Mouse (Mus musculus): ENCODE measurements at regions not wholly inside any gene's neighbourhood (a gene's known extent, or its start where the extent isn't known, plus 50 kb on each side); places are given as distances from the start of the nearest gene placed in this dataset.

GRCm38 (mm10) chr11:31748275-31748815, 76.7 kb upstream of the Bod1 start:
- Histone ChIP-seq H3K4me3 (no peak overlapping the region), H3K79me2 (ENCODE audit: control insufficient read depth, insufficient read depth) (no peaks in the 10 kb centered on the region), H3K27me3 (ENCODE audit: control insufficient read depth, insufficient read depth, insufficient read length) (no peaks in the 10 kb centered on the region), H3K4me2 (ENCODE audit: low read depth) (no peak overlapping the region), H3K36me3 (ENCODE audit: control insufficient read depth, insufficient read depth) (no peaks in the 10 kb centered on the region), H3ac (ENCODE audit: control insufficient read depth, insufficient read length) (no peak overlapping the region)
- TF ChIP-seq POLR2AphosphoS2 (IDR thresholded peaks at IDR 0.05; ENCODE audit: insufficient read length, low read depth) = no peak
- TF ChIP-seq REST (IDR thresholded peaks at IDR 0.05; ENCODE audit: insufficient read depth, insufficient read length) = no peak
- no peak for TF ChIP-seq E2F4 (IDR thresholded peaks at IDR 0.05; ENCODE audit: insufficient read depth)
- TF ChIP-seq POLR2A (IDR thresholded peaks at IDR 0.05; ENCODE audit: insufficient read length, low read depth) = no peak
- TF ChIP-seq TCF3 (IDR thresholded peaks at IDR 0.05; ENCODE audit: insufficient read length, low read depth) = no peak
- TF ChIP-seq SRF (IDR thresholded peaks at IDR 0.05; ENCODE audit: control insufficient read depth, insufficient read length, low read depth) = no peak
- no peak for TF ChIP-seq MYOG (IDR thresholded peaks at IDR 0.05; ENCODE audit: control insufficient read depth in 1 of 3, insufficient read depth in 1 of 3, insufficient read length in 2 of 3, low read depth in 2 of 3)
- no peak for TF ChIP-seq TCF12 (IDR thresholded peaks at IDR 0.05; ENCODE audit: insufficient read depth, poor library complexity, severe bottlenecking)
- TF ChIP-seq USF1 (IDR thresholded peaks at IDR 0.05; ENCODE audit: low read depth) = no peak
- no peak for TF ChIP-seq MAX (IDR thresholded peaks at IDR 0.05; ENCODE audit: low read depth)
- no peak for TF ChIP-seq CEBPB (IDR thresholded peaks at IDR 0.05; ENCODE audit: insufficient read depth, poor library complexity, severe bottlenecking)
- no peak for TF ChIP-seq MYOD1 (IDR thresholded peaks at IDR 0.05; ENCODE audit: control insufficient read depth in 1 of 3, insufficient read length in 2 of 3, low read depth in 2 of 3)

GRCm38 (mm10) chr11:31751274-31751673, 79.6 kb upstream of the Bod1 start:
- Histone ChIP-seq H3K4me2 (ENCODE audit: low read depth) (no peak overlapping the region), H3K36me3 (ENCODE audit: control insufficient read depth, insufficient read depth) (no peaks in the 10 kb centered on the region), H3ac (ENCODE audit: control insufficient read depth, insufficient read length) (no peak overlapping the region), H3K79me2 (ENCODE audit: control insufficient read depth, insufficient read depth) (no peaks in the 10 kb centered on the region), H3K27me3 (ENCODE audit: control insufficient read depth, insufficient read depth, insufficient read length) (no peaks in the 10 kb centered on the region), H3K4me3 (no peak overlapping the region)
- TF ChIP-seq POLR2AphosphoS2 (IDR thresholded peaks at IDR 0.05; ENCODE audit: insufficient read length, low read depth) (no peak), E2F4 (IDR thresholded peaks at IDR 0.05; ENCODE audit: insufficient read depth) (no peak), MYOD1 (IDR thresholded peaks at IDR 0.05; ENCODE audit: control insufficient read depth in 1 of 3, insufficient read length in 2 of 3, low read depth in 2 of 3) (no peak), TCF12 (IDR thresholded peaks at IDR 0.05; ENCODE audit: insufficient read depth, poor library complexity, severe bottlenecking) (no peak), REST (IDR thresholded peaks at IDR 0.05; ENCODE audit: insufficient read depth, insufficient read length) (no peak), MAX (IDR thresholded peaks at IDR 0.05; ENCODE audit: low read depth) (no peak), MYOG (IDR thresholded peaks at IDR 0.05; ENCODE audit: control insufficient read depth in 1 of 3, insufficient read depth in 1 of 3, insufficient read length in 2 of 3, low read depth in 2 of 3) (no peak), POLR2A (IDR thresholded peaks at IDR 0.05; ENCODE audit: insufficient read length, low read depth) (no peak), USF1 (IDR thresholded peaks at IDR 0.05; ENCODE audit: low read depth) (no peak), CEBPB (IDR thresholded peaks at IDR 0.05; ENCODE audit: insufficient read depth, poor library complexity, severe bottlenecking) (no peak), SRF (IDR thresholded peaks at IDR 0.05; ENCODE audit: control insufficient read depth, insufficient read length, low read depth) (no peak), TCF3 (IDR thresholded peaks at IDR 0.05; ENCODE audit: insufficient read length, low read depth) (no peak)

DNA sequence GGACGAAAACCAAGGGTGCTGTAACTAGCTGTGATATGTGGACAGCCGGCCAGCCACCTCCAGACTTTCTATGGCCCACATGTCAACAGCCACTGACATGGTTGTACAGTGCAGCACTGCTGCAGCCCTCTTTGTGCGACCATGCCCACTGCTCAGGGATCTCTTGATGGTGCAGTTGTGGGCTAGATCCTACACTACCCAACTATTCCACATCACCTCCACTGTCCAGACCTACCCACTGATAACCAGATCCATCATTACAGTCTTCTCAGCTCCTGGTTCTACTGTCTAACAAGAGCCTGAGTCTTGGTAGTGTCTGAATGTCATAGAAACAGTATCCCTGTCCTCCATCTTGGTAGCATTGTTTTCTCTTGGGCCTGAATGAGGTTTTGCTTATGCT, 81.5 kb upstream of the Bod1 start:
- Histone ChIP-seq H3K79me2 (ENCODE audit: control insufficient read depth, insufficient read depth) (no peaks in the 10 kb centered on the region), H3K4me3 (no peak overlapping the region), H3ac (ENCODE audit: control insufficient read depth, insufficient read length) (no peak overlapping the region), H3K36me3 (ENCODE audit: control insufficient read depth, insufficient read depth) (no peaks in the 10 kb centered on the region), H3K4me2 (ENCODE audit: low read depth) (no peak overlapping the region), H3K27me3 (ENCODE audit: control insufficient read depth, insufficient read depth, insufficient read length) (no peaks in the 10 kb centered on the region)
- TF ChIP-seq CEBPB (IDR thresholded peaks at IDR 0.05; ENCODE audit: insufficient read depth, poor library complexity, severe bottlenecking) = no peak
- no peak for TF ChIP-seq MYOD1 (IDR thresholded peaks at IDR 0.05; ENCODE audit: control insufficient read depth in 1 of 3, insufficient read length in 2 of 3, low read depth in 2 of 3)
- TF ChIP-seq REST (IDR thresholded peaks at IDR 0.05; ENCODE audit: insufficient read depth, insufficient read length) = no peak
- TF ChIP-seq TCF3 (IDR thresholded peaks at IDR 0.05; ENCODE audit: insufficient read length, low read depth) = no peak
- TF ChIP-seq E2F4 (IDR thresholded peaks at IDR 0.05; ENCODE audit: insufficient read depth) = no peak
- no peak for TF ChIP-seq USF1 (IDR thresholded peaks at IDR 0.05; ENCODE audit: low read depth)
- no peak for TF ChIP-seq POLR2AphosphoS2 (IDR thresholded peaks at IDR 0.05; ENCODE audit: insufficient read length, low read depth)
- TF ChIP-seq TCF12 (IDR thresholded peaks at IDR 0.05; ENCODE audit: insufficient read depth, poor library complexity, severe bottlenecking) = no peak
- no peak for TF ChIP-seq MAX (IDR thresholded peaks at IDR 0.05; ENCODE audit: low read depth)

DNA sequence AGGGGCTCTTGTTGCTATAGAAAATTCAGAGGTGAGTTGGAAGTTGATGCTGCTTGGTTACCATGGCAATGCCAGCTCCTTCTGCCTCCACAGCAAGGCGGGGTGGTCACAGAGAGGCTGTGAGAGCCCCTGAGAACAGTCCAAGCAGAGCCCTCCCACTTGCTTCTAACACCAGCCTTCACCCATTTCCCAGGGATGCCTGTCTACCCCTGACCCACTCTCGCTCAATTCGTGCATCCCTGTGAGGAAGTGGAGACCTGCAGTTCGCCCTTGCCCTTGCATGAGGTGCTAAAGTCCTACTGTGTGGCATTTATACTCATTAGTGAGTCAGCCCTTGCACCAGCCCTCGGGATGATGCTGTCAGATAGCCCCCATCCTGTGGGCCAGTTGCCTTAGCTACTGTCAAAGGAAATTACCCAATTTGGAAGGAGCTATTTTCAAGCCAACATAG, 82.1 kb upstream of the Bod1 start:
- Histone ChIP-seq H3K27me3 (ENCODE audit: control insufficient read depth, insufficient read depth, insufficient read length) (no peaks in the 10 kb centered on the region), H3K4me2 (ENCODE audit: low read depth) (no peak overlapping the region), H3ac (ENCODE audit: control insufficient read depth, insufficient read length) (no peak overlapping the region), H3K4me3 (no peak overlapping the region), H3K79me2 (ENCODE audit: control insufficient read depth, insufficient read depth) (no peaks in the 10 kb centered on the region), H3K36me3 (ENCODE audit: control insufficient read depth, insufficient read depth) (no peaks in the 10 kb centered on the region)
- no peak for TF ChIP-seq REST (IDR thresholded peaks at IDR 0.05; ENCODE audit: insufficient read depth, insufficient read length)
- no peak for TF ChIP-seq POLR2AphosphoS2 (IDR thresholded peaks at IDR 0.05; ENCODE audit: insufficient read length, low read depth)
- no peak for TF ChIP-seq TCF3 (IDR thresholded peaks at IDR 0.05; ENCODE audit: insufficient read length, low read depth)
- no peak for TF ChIP-seq CEBPB (IDR thresholded peaks at IDR 0.05; ENCODE audit: insufficient read depth, poor library complexity, severe bottlenecking)
- TF ChIP-seq POLR2A (IDR thresholded peaks at IDR 0.05; ENCODE audit: insufficient read length, low read depth) = no peak
- no peak for TF ChIP-seq MYOG (IDR thresholded peaks at IDR 0.05; ENCODE audit: control insufficient read depth in 1 of 3, insufficient read depth in 1 of 3, insufficient read length in 2 of 3, low read depth in 2 of 3)
- no peak for TF ChIP-seq USF1 (IDR thresholded peaks at IDR 0.05; ENCODE audit: low read depth)

- Histone ChIP-seq H3K4me2 (ENCODE audit: low read depth) (no peak overlapping the region), H3K27me3 (ENCODE audit: control insufficient read depth, insufficient read depth, insufficient read length) (no peaks in the 10 kb centered on the region), H3ac (ENCODE audit: control insufficient read depth, insufficient read length) (no peak overlapping the region), H3K36me3 (ENCODE audit: control insufficient read depth, insufficient read depth) (no peaks in the 10 kb centered on the region), H3K4me3 (no peak overlapping the region), H3K79me2 (ENCODE audit: control insufficient read depth, insufficient read depth) (no peaks in the 10 kb centered on the region)
- TF ChIP-seq POLR2A (IDR thresholded peaks at IDR 0.05; ENCODE audit: insufficient read length, low read depth) (no peak), SRF (IDR thresholded peaks at IDR 0.05; ENCODE audit: control insufficient read depth, insufficient read length, low read depth) (no peak), TCF12 (IDR thresholded peaks at IDR 0.05; ENCODE audit: insufficient read depth, poor library complexity, severe bottlenecking) (no peak), USF1 (IDR thresholded peaks at IDR 0.05; ENCODE audit: low read depth) (no peak), POLR2AphosphoS2 (IDR thresholded peaks at IDR 0.05; ENCODE audit: insufficient read length, low read depth) (no peak), MAX (IDR thresholded peaks at IDR 0.05; ENCODE audit: low read depth) (no peak), REST (IDR thresholded peaks at IDR 0.05; ENCODE audit: insufficient read depth, insufficient read length) (no peak), MYOD1 (IDR thresholded peaks at IDR 0.05; ENCODE audit: control insufficient read depth in 1 of 3, insufficient read length in 2 of 3, low read depth in 2 of 3) (no peak), TCF3 (IDR thresholded peaks at IDR 0.05; ENCODE audit: insufficient read length, low read depth) (no peak), E2F4 (IDR thresholded peaks at IDR 0.05; ENCODE audit: insufficient read depth) (no peak)
These were observed 82.7 kb upstream of the Bod1 start for GRCm38 (mm10) chr11:31754416-31754815.

All from myocyte (in vitro differentiated cells).